18 mouse cellular contexts compared by ENCODE assay signal in genomic region chr7:143999073-143999472, GRCm38 (mm10). TPM values are rescaled to one million over a fixed set of nuclear protein-coding genes. Genes with fewer than 3 reads are reported as not detected.
"Had no signal": no experiment of that assay in that cellular context is flagged by ENCODE, and none has a peak within 500 bp of the region (broad histone marks: within the 10 kb centered on the region; RNA-seq: fewer than 3 reads in every experiment).

No protein-coding gene starts in this region.

- H3K36me3 ChIP-seq: neural tube, embryonic 12.5 days; neural tube, embryonic 13.5 days; neural tube, embryonic 15.5 days; stomach, embryonic 15.5 days had no signal

- DNase-seq: retina, postnatal 1 day; right cerebral cortex, adult 18-20 months; right cerebral cortex, postnatal 14 days; right cerebral cortex, postnatal 25 days; right cerebral cortex, postnatal 4 days; spleen, adult 18-20 months; thymus, adult 18-20 months; thymus, adult 2 months; thymus, postnatal 14 days; thymus, postnatal 25 days; thymus, postnatal 36 days; thymus, postnatal 4 days had no signal

- H3K27ac ChIP-seq: neural tube, embryonic 12.5 days; neural tube, embryonic 13.5 days; neural tube, embryonic 15.5 days; stomach, embryonic 15.5 days; stomach, postnatal 0 days had no signal

- H3K9me3 ChIP-seq: stomach, embryonic 15.5 days had no signal

- H3K9ac ChIP-seq: neural tube, embryonic 12.5 days; neural tube, embryonic 13.5 days; neural tube, embryonic 15.5 days; stomach, embryonic 15.5 days had no signal

- H3K4me2 ChIP-seq: neural tube, embryonic 12.5 days; neural tube, embryonic 13.5 days; neural tube, embryonic 15.5 days; stomach, embryonic 15.5 days had no signal

- H3K4me3 ChIP-seq: neural tube, embryonic 12.5 days; neural tube, embryonic 13.5 days; neural tube, embryonic 15.5 days; stomach, embryonic 15.5 days had no signal

- H3K27me3 ChIP-seq: neural tube, embryonic 12.5 days; neural tube, embryonic 13.5 days; neural tube, embryonic 15.5 days; stomach, embryonic 15.5 days had no signal

- H3K4me1 ChIP-seq: neural tube, embryonic 12.5 days; neural tube, embryonic 13.5 days; neural tube, embryonic 15.5 days; stomach, embryonic 15.5 days had no signal

RNA-seq across cellular contexts. Expression of gene Shank2, which starts 2.7 kb away (rescaled TPM):
- total RNA-seq: neutrophil, adult 5-6 weeks had no signal
